Mouse (Mus musculus): ENCODE data around the gene Cdh13. TPM values are rescaled to one million over a fixed set of nuclear protein-coding genes. Genes with fewer than 3 reads are reported as not detected.

Cdh13 gene
- polyA plus RNA-seq, 1 experiment from 2014 or later, result 3.5 TPM

DNA sequence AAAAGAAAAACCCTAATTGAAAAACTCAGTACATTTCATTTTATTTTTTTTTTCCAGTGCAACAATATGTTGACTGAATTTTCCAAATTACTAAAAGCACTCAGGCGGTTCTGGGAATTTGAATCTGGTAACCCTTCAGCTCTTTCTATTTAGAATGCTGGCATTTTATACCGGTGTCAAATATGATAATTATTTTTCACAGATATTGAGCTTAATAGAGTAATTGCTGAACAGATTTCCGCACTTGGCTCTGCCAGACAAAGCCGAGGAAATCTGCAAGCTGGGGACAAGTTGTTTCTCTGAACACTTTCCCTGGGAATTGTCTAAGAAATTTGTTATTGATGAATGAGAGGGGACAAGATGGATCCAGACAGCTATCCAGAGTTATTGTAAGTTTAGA is 256.4 kb downstream of the Cdh13 start:
- no peaks in the 10 kb centered on the region for H3K27me3 ChIP-seq
- no peaks in the 10 kb centered on the region for H3K4me1 ChIP-seq
- no peak overlapping the region for H3K4me3 ChIP-seq
- H3K4me2 ChIP-seq, result no peak overlapping the region
- H3K9ac ChIP-seq, result no peak overlapping the region
- 81% methylated on average over 4 of the region's 4 CpGs for WGBS
- H3K9me3 ChIP-seq, result no peaks in the 10 kb centered on the region
- no peak for ATAC-seq (ENCODE audit: borderline replicate concordance, extremely low read depth, low FRiP score, low TSS enrichment)
- H3K27ac ChIP-seq, result no peak overlapping the region
- H3K36me3 ChIP-seq, result no peaks in the 10 kb centered on the region

DNA sequence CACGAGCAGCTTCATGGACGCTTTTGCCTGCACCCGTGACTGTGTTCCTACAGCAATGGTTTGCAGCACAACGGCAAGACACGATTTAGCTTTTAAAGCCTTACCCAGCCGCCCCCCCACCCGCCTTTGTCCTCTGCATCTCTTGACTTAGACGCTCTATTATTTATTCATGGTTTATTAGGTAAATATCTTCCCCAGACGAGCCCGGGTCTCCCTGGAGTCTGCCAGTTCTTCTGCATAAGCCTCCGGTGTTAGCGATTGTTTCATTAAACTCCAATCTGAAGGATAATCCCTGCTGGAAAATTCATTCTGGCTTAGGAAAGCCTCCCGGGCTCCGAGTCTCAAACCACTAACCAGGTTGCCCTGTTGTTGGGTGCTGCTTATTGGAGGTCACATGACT is 268.9 kb downstream of the Cdh13 start:
- Histone ChIP-seq H3K9me3 (no peaks in the 10 kb centered on the region), H3K27ac (no peak overlapping the region), H3K4me3 (no peak overlapping the region), H3K36me3 (no peaks in the 10 kb centered on the region), H3K4me2 (no peak overlapping the region), H3K27me3 (no peaks in the 10 kb centered on the region), H3K9ac (no peak overlapping the region), H3K4me1 (no peaks in the 10 kb centered on the region)
- WGBS, result 82% methylated on average over 14 of the region's 14 CpGs
- no peak for ATAC-seq (ENCODE audit: borderline replicate concordance, extremely low read depth, low FRiP score, low TSS enrichment)

DNA sequence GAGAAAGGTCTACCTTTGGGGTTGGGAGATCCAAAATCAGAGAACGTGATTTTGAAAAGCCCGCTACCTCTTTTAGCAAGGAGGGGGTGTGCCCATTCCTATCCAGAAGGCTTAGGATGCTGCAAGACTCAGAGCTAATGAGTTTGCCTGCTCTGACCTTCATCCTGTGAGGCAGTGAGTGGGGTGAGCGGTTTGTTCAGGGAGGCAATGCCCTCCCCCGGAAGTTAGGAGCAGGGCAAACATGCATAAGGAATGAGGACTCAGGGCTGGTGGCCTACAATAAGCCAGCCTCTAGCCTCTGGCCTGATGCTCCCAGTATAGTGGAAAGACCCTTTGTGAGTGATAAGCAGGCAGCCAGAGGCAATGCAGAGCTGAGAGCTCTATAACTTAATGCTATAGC is 269.3 kb downstream of the Cdh13 start:
- Histone ChIP-seq H3K4me2 (no peak overlapping the region), H3K27me3 (no peaks in the 10 kb centered on the region), H3K27ac (no peak overlapping the region), H3K4me3 (no peak overlapping the region), H3K4me1 (no peaks in the 10 kb centered on the region), H3K9me3 (no peaks in the 10 kb centered on the region), H3K36me3 (no peaks in the 10 kb centered on the region), H3K9ac (no peak overlapping the region)
- ATAC-seq (ENCODE audit: borderline replicate concordance, extremely low read depth, low FRiP score, low TSS enrichment), result no peak
- WGBS, result 78% methylated on average over 4 of the region's 4 CpGs

DNA sequence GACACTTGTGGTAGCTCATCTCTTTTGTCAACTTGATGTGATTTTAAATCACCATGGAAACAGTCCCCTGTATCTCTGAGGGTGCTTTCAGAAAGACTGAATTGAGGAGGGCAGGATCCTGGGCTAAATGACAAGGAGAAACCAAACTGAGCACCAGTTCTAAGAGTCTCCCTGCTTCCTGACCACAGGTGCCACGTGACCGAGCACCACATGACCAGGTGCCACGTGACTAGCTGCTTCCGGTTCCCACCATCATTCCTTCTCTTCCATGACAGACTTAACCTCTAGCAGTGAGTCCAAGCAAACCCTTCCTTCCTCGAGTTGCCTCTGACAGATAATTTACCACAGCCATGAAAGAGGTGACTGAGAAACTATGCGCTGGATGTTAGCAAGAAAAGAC is 280.5 kb downstream of the Cdh13 start:
- Histone ChIP-seq H3K36me3 (no peaks in the 10 kb centered on the region), H3K9me3 (no peaks in the 10 kb centered on the region), H3K4me2 (no peak overlapping the region), H3K4me3 (no peak overlapping the region), H3K9ac (no peak overlapping the region), H3K27ac (no peak overlapping the region), H3K4me1 (no peaks in the 10 kb centered on the region), H3K27me3 (no peaks in the 10 kb centered on the region)
- no peak for ATAC-seq (ENCODE audit: borderline replicate concordance, extremely low read depth, low FRiP score, low TSS enrichment)
- WGBS, result 52% methylated on average over 6 of the region's 6 CpGs

DNA sequence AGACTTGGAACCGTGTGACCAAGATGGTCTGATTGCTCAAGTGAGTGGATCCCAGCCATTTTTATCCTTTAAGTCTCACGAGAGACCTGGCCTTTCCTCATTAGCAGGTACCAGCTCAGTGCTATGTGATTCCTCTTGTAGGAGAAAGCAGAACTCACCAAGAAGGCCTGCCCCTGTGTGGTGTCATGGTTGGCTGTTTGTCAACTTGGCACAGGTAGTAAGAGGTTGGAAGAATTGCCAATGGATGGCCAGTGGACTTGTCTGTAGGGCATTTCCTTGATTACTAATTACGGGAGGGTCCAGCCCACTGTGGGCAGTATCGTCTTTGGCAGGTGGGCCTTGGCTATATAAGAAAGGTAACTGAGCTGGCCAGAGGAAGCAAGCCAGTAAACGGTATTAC is 281.7 kb downstream of the Cdh13 start:
- Histone ChIP-seq H3K27me3 (no peaks in the 10 kb centered on the region), H3K4me3 (no peak overlapping the region), H3K9ac (no peak overlapping the region), H3K4me1 (no peaks in the 10 kb centered on the region), H3K4me2 (no peak overlapping the region), H3K36me3 (no peaks in the 10 kb centered on the region), H3K9me3 (no peaks in the 10 kb centered on the region), H3K27ac (no peak overlapping the region)
- no peak for ATAC-seq (ENCODE audit: borderline replicate concordance, extremely low read depth, low FRiP score, low TSS enrichment)
- WGBS, result 87% methylated on average over 5 of the region's 5 CpGs

DNA sequence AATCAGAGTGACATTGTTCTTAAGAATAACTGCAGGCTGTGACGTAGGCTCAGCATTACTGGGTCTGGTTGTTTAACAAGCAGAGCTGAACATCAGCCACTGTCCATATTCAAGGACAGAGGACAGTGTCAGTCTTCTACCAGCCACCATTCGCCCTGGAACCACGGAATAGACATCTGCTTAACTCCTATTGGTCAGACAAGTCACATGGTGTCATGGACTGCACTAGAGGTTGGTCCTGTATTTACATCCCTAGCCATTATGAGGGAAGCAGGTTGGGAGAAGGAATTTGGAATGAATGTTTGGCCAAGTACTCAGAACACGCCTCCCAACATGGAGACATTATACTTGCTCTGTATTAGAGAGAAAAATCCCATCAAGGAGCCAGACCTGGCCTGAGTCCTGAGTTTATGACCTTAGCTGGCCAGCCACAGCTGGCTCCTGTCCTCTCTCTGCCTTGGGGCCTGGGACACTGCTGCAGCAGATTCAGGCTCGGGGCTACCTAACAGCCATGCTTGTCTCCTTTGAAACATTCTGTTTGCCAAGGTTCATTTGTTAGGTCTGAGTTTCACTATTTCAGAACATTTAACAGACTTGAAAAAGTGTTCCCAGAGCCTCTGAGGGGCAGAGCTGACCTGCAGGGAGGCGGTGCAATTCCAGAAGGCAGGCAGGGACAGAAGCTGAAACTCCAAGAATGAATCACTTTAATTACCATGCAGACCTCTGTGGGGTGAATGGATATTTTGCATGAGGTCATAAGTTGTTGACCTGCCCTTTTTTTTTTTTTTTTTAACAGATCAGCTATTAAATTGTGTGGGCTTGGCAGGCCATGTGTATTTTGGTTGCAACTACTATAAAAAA is 282.6 kb downstream of the Cdh13 start:
- Histone ChIP-seq H3K4me1 (no peaks in the 10 kb centered on the region), H3K27ac (no peak overlapping the region), H3K27me3 (no peaks in the 10 kb centered on the region), H3K9me3 (no peaks in the 10 kb centered on the region), H3K36me3 (no peaks in the 10 kb centered on the region), H3K4me2 (no peak overlapping the region), H3K9ac (no peak overlapping the region), H3K4me3 (no peak overlapping the region)
- ATAC-seq (ENCODE audit: borderline replicate concordance, extremely low read depth, low FRiP score, low TSS enrichment), result no peak
- 55% methylated on average over 6 of the region's 6 CpGs for WGBS

DNA sequence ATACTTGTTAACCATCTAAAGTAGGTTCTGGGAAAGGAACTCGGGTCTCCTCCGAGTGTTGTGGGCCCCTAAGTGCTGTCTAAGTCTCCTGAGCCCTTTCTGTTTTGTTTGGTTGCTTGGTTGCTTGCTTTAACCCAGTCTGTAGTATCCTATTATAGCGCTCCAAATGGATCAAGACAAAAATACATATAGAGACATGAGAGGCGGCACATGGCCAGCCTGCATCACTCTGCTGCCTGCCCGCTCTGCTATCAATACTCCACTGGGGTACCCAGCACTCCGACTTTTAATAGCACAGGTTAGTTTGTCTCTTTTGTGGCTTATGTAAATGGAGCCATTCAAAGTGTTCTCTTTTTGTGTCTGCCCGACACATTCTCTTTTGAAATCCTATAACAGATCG is 285.8 kb downstream of the Cdh13 start:
- no peaks in the 10 kb centered on the region for H3K36me3 ChIP-seq
- no peaks in the 10 kb centered on the region for H3K4me1 ChIP-seq
- H3K27ac ChIP-seq, result no peak overlapping the region
- 79% methylated on average over 8 of the region's 8 CpGs for WGBS
- H3K9ac ChIP-seq, result no peak overlapping the region
- H3K4me2 ChIP-seq, result no peak overlapping the region
- ATAC-seq (ENCODE audit: borderline replicate concordance, extremely low read depth, low FRiP score, low TSS enrichment), result no peak
- H3K4me3 ChIP-seq, result no peak overlapping the region
- H3K9me3 ChIP-seq, result no peaks in the 10 kb centered on the region
- H3K27me3 ChIP-seq, result no peaks in the 10 kb centered on the region

DNA sequence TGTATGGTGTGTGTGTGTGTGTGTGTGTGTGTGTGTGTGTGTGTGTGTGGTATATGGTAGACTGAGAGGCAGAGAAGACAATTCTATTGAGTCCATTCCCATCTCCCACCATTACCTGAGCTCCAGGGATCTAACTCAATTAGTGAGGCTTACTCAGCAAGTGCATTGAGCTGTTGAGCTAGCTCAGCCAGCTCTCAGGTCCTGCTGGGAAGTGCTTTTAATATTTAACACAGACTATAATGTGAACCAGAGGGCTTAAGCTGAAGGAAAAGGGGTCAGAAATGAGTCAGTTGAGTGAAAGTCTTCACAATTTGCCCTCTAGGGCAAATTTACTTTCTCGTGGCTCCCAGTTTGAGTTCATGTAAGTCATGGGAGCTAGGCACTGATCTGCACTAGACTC is 297.7 kb downstream of the Cdh13 start:
- Histone ChIP-seq H3K36me3 (no peaks in the 10 kb centered on the region), H3K9ac (no peak overlapping the region), H3K27me3 (no peaks in the 10 kb centered on the region), H3K9me3 (no peaks in the 10 kb centered on the region), H3K4me3 (no peak overlapping the region), H3K4me1 (no peaks in the 10 kb centered on the region), H3K27ac (no peak overlapping the region), H3K4me2 (no peak overlapping the region)
- WGBS, result 86% methylated on average over 1 of the region's 1 CpGs
- no peak for ATAC-seq (ENCODE audit: borderline replicate concordance, extremely low read depth, low FRiP score, low TSS enrichment)

DNA sequence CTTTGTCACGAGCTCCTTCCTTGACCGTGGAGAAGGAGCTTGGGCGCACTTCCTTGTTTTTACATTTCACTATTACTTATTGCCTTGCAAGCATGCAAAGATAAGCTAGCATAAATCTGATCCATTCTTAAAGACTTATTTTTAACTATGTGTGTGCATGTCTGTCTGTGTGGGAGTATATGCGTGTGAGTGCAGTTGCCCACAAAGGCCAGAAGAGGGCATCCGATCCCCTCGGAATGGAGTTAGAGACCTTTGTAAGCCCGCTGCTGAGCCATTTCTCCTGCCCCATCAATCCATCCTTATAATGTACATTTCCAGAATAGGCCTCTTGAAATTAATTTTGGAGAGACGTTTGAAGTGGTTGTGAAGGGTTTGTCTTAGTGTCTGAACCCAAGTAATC is 298.7 kb downstream of the Cdh13 start:
- Histone ChIP-seq H3K36me3 (no peaks in the 10 kb centered on the region), H3K9me3 (no peaks in the 10 kb centered on the region), H3K27me3 (no peaks in the 10 kb centered on the region), H3K27ac (no peak overlapping the region), H3K4me1 (no peaks in the 10 kb centered on the region), H3K9ac (no peak overlapping the region), H3K4me2 (no peak overlapping the region), H3K4me3 (no peak overlapping the region)
- WGBS, result 96% methylated on average over 8 of the region's 8 CpGs
- ATAC-seq (ENCODE audit: borderline replicate concordance, extremely low read depth, low FRiP score, low TSS enrichment), result no peak

DNA sequence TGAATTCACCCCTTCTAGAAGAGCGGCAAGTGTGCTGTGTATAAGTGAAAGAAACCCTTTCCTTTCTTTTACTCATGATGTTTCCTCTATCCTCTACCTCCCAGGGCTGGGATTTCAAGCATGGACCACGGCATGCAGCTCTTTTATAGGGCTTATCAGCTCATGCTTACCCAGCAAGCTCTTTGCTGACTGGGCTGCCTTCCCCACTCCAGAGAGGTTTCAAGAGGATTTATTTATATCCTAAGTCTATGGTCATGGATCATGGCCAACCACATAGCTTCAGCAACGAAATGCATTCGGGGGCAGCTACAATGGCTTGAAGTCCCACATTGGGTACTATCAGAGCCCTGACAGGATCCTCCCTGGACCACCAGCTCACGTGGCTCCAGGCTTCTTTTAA is 304.4 kb downstream of the Cdh13 start:
- no peaks in the 10 kb centered on the region for H3K27me3 ChIP-seq
- no peak for ATAC-seq (ENCODE audit: borderline replicate concordance, extremely low read depth, low FRiP score, low TSS enrichment)
- no peaks in the 10 kb centered on the region for H3K36me3 ChIP-seq
- H3K9me3 ChIP-seq, result no peaks in the 10 kb centered on the region
- no peak overlapping the region for H3K4me2 ChIP-seq
- no peak overlapping the region for H3K4me3 ChIP-seq
- WGBS, result 60% methylated on average over 5 of the region's 5 CpGs
- no peak overlapping the region for H3K9ac ChIP-seq
- H3K27ac ChIP-seq, result no peak overlapping the region
- H3K4me1 ChIP-seq, result no peaks in the 10 kb centered on the region

DNA sequence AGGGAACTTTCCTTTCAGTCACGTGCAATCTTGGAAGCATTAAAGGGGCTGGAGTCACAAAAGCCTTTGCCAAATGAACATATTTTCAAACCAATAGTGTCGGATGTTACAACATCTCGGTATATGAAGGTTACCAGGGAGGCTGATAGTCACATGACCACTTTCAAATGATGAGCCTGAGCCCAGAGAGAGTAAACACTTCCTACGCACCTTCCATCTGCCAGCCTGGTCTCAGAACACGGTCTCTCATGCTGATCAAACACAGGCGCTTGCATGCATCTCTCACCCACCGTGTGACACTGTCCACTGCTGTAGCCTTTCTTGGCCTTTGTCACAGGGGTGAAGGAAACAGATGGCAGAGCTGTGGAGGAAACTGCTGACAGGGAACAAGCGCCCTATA is 313.3 kb downstream of the Cdh13 start:
- H3K4me3 ChIP-seq, result no peak overlapping the region
- no peaks in the 10 kb centered on the region for H3K27me3 ChIP-seq
- H3K9ac ChIP-seq, result no peak overlapping the region
- no peaks in the 10 kb centered on the region for H3K36me3 ChIP-seq
- no peaks in the 10 kb centered on the region for H3K9me3 ChIP-seq
- H3K27ac ChIP-seq, result no peak overlapping the region
- H3K4me1 ChIP-seq, result no peaks in the 10 kb centered on the region
- no peak overlapping the region for H3K4me2 ChIP-seq
- WGBS, result 68% methylated on average over 8 of the region's 8 CpGs
- no peak for ATAC-seq (ENCODE audit: borderline replicate concordance, extremely low read depth, low FRiP score, low TSS enrichment)

DNA sequence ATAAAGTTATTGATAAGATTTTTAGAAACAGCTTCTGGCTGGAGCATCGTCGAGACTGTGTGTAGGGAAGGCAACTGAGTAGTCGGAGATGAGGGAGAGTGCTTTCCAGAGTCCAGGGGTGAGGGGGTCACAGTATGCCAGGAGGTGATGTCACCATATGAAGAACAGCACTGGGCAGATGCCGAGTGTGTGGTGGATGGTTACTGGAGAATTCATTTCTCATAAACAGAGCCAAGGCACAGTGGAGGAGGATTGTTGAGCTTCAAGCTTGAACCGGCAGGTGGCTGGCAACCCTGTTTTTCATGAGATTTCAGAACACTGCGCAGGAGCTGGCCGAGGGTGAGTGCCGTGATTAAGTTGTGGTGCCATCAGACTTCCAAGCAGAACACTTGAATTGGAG is 317.8 kb downstream of the Cdh13 start:
- Histone ChIP-seq H3K27ac (no peak overlapping the region), H3K9ac (no peak overlapping the region), H3K27me3 (no peaks in the 10 kb centered on the region), H3K4me2 (no peak overlapping the region), H3K4me3 (no peak overlapping the region), H3K36me3 (no peaks in the 10 kb centered on the region), H3K4me1 (0 out of 2 replicates have a peak, but pooled peaks cover 2% of the 10 kb centered on the region), H3K9me3 (no peaks in the 10 kb centered on the region)
- 75% methylated on average over 8 of the region's 8 CpGs for WGBS
- no peak for ATAC-seq (ENCODE audit: borderline replicate concordance, extremely low read depth, low FRiP score, low TSS enrichment)

DNA sequence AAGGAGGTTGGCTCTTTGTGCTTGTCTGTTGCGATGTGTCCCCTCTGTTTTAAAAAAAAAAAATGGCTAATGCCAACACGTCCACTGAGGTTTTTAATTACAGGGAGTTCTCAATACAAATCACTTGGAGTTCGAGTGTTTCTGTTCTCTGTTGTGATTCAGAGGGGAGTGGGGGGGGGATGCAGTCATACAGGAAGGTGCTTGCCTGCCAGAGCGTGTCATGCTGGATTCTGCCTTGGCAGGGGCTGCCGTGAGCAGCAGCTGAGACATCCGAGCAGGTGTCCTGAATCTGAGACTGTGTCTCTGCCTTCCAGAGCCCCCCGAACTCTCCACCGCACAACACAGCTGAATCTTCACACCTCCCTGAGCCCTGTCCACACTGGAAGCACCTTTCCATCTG is 318.5 kb downstream of the Cdh13 start:
- Histone ChIP-seq H3K4me3 (no peak overlapping the region), H3K36me3 (no peaks in the 10 kb centered on the region), H3K27ac (no peak overlapping the region), H3K4me2 (no peak overlapping the region), H3K27me3 (no peaks in the 10 kb centered on the region), H3K9ac (no peak overlapping the region), H3K4me1 (0 out of 2 replicates have a peak, but pooled peaks cover 2% of the 10 kb centered on the region), H3K9me3 (no peaks in the 10 kb centered on the region)
- WGBS, result 72% methylated on average over 8 of the region's 8 CpGs
- ATAC-seq (ENCODE audit: borderline replicate concordance, extremely low read depth, low FRiP score, low TSS enrichment), result no peak

All from lung, embryonic 15.5 days (tissue).